Mouse (Mus musculus): ENCODE results near the gene Kcnk10. TPM values are rescaled to one million over a fixed set of nuclear protein-coding genes. Genes with fewer than 3 reads are reported as not detected.

The Kcnk10 gene
- polyA plus RNA-seq, 1 experiment from 2014 or later: 40.3 TPM

GRCm38 (mm10) chr12:98519866-98520567, 58.1 kb downstream of the Kcnk10 start:
- ATAC-seq (ENCODE audit: low FRiP score): peak; percentile 71

GRCm38 (mm10) chr12:98505601-98506000, 72.5 kb downstream of the Kcnk10 start:
- no peak overlapping the region for H3K4me2 ChIP-seq (replicated peaks; ENCODE audit: low read depth, low read length)
- H3K9me3 ChIP-seq (ENCODE audit: control insufficient read depth, low read length): no peaks in the 10 kb centered on the region
- H3K27me3 ChIP-seq (ENCODE audit: control insufficient read depth, insufficient read depth, low read length): no peaks in the 10 kb centered on the region
- ATAC-seq (ENCODE audit: low FRiP score) (no peak), DNase-seq (ENCODE audit: low spot score) (no peak)
- WGBS: 78% methylated on average over 4 of the region's 4 CpGs
- no peak overlapping the region for H3K9ac ChIP-seq (ENCODE audit: low read depth, low read length)
- H3K4me3 ChIP-seq (ENCODE audit: low read depth, low read length): no peak overlapping the region
- no peaks in the 10 kb centered on the region for H3K4me1 ChIP-seq (replicated peaks; ENCODE audit: control insufficient read depth, insufficient read depth, low read length)
- no peak overlapping the region for H3K27ac ChIP-seq (ENCODE audit: low read depth, low read length)
- no peaks in the 10 kb centered on the region for H3K36me3 ChIP-seq (ENCODE audit: control insufficient read depth, insufficient read depth, low read length)

More at GRCm38 (mm10) chr12:98519866-98520567, 58.1 kb downstream of the Kcnk10 start:
- Histone ChIP-seq H3K4me3 (ENCODE audit: low read depth, low read length) (no peak overlapping the region), H3K9ac (ENCODE audit: low read depth, low read length) (no peak overlapping the region), H3K36me3 (ENCODE audit: control insufficient read depth, insufficient read depth, low read length) (no peaks in the 10 kb centered on the region), H3K27me3 (ENCODE audit: control insufficient read depth, insufficient read depth, low read length) (no peaks in the 10 kb centered on the region), H3K4me2 (replicated peaks; ENCODE audit: low read depth, low read length) (no peak overlapping the region), H3K9me3 (ENCODE audit: control insufficient read depth, low read length) (no peaks in the 10 kb centered on the region), H3K4me1 (replicated peaks; ENCODE audit: control insufficient read depth, insufficient read depth, low read length) (0 out of 2 replicates have a peak, but pooled peaks cover 2% of the 10 kb centered on the region), H3K27ac (ENCODE audit: low read depth, low read length) (peak overlapping the region; percentile 48; the same call in 1 of the 2 replicates)
- DNase-seq (ENCODE audit: low spot score): no peak
- WGBS: 66% methylated on average over 7 of the region's 7 CpGs

DNA sequence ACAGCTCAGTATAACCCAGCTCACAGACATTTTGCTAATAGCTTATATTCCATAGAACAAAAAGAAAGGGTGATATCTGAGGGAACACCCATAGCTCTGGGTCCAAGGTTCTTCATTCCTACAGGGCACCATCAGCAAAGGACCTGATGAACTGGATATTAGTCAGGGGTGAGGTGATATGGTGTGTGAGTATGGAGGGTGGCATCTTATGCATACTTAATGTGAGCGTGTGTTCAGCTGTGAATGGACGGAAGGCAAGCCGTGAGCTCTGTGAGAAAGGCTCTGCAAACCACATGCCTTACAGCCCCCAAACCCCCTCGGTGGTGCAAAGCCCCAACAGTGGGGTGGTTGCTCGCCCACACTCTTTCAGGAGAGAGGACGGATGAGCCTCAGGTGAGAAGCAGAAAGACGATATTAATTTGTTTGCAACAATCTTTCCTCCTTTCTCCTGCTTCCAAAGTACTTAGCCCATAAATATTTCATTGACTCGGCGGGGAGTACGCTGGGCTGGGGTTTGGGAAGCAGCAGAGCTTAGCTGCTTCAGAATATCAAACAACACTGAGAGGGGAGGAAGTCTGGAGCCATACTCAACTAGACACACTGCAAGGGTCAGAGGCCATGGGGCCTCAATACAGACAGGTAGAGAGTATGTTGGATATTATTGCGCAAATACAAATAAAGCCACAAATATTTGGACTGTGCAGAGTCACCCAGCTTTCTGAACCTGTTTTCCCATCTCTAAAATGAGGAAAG, 76.4 kb downstream of the Kcnk10 start:
- H3K27ac ChIP-seq (ENCODE audit: low read depth, low read length): 0 out of 2 replicates have a peak overlapping the region, but pooled peaks have one; percentile 36
- ATAC-seq (ENCODE audit: low FRiP score) (0 out of 2 replicates have a peak, but pooled peaks have one; percentile 21), DNase-seq (ENCODE audit: low spot score) (no peak)
- no peaks in the 10 kb centered on the region for H3K4me1 ChIP-seq (replicated peaks; ENCODE audit: control insufficient read depth, insufficient read depth, low read length)
- no peak overlapping the region for H3K9ac ChIP-seq (ENCODE audit: low read depth, low read length)
- H3K27me3 ChIP-seq (ENCODE audit: control insufficient read depth, insufficient read depth, low read length): no peaks in the 10 kb centered on the region
- H3K9me3 ChIP-seq (ENCODE audit: control insufficient read depth, low read length): no peaks in the 10 kb centered on the region
- H3K4me3 ChIP-seq (ENCODE audit: low read depth, low read length): no peak overlapping the region
- 81% methylated on average over 11 of the region's 11 CpGs for WGBS
- H3K36me3 ChIP-seq (ENCODE audit: control insufficient read depth, insufficient read depth, low read length): no peaks in the 10 kb centered on the region
- no peak overlapping the region for H3K4me2 ChIP-seq (replicated peaks; ENCODE audit: low read depth, low read length)

DNA sequence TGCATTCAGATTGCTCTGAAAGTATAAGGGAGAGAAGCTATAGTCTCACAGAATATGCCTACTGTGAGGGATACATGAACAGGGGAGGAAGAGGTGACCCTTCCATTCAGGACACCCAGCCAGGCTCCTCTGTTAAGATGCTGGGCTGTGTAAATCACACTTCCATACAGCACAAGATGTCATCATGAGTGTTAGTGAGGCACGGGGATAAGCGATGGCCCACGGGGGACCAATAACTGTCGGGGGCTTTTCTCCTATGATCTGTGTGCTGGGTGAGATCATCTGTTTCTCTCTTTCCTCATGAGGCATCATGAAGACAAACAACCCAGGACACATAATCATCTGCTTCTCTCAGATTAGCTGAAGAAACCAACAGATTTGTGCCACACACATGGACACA, 77.1 kb downstream of the Kcnk10 start:
- Histone ChIP-seq H3K9me3 (ENCODE audit: control insufficient read depth, low read length) (no peaks in the 10 kb centered on the region), H3K4me3 (ENCODE audit: low read depth, low read length) (no peak overlapping the region), H3K27ac (ENCODE audit: low read depth, low read length) (peak overlapping the region; percentile 13; the same call in 1 of the 2 replicates), H3K36me3 (ENCODE audit: control insufficient read depth, insufficient read depth, low read length) (no peaks in the 10 kb centered on the region), H3K4me2 (replicated peaks; ENCODE audit: low read depth, low read length) (no peak overlapping the region), H3K4me1 (replicated peaks; ENCODE audit: control insufficient read depth, insufficient read depth, low read length) (no peaks in the 10 kb centered on the region), H3K9ac (ENCODE audit: low read depth, low read length) (no peak overlapping the region), H3K27me3 (ENCODE audit: control insufficient read depth, insufficient read depth, low read length) (no peaks in the 10 kb centered on the region)
- WGBS: 78% methylated on average over 4 of the region's 4 CpGs
- DNase-seq (ENCODE audit: low spot score) (no peak), ATAC-seq (ENCODE audit: low FRiP score) (peak; percentile 56; the same call in 1 of the 2 replicates)

GRCm38 (mm10) chr12:98481460-98481859, 96.7 kb downstream of the Kcnk10 start:
- ATAC-seq (ENCODE audit: low FRiP score) (no peak), DNase-seq (ENCODE audit: low spot score) (no peak)
- Histone ChIP-seq H3K27me3 (ENCODE audit: control insufficient read depth, insufficient read depth, low read length) (no peaks in the 10 kb centered on the region), H3K4me2 (replicated peaks; ENCODE audit: low read depth, low read length) (no peak overlapping the region), H3K9me3 (ENCODE audit: control insufficient read depth, low read length) (no peaks in the 10 kb centered on the region), H3K27ac (ENCODE audit: low read depth, low read length) (no peak overlapping the region), H3K9ac (ENCODE audit: low read depth, low read length) (no peak overlapping the region), H3K4me1 (replicated peaks; ENCODE audit: control insufficient read depth, insufficient read depth, low read length) (peaks cover 3% of the 10 kb centered on the region; the same call in 1 of the 2 replicates), H3K36me3 (ENCODE audit: control insufficient read depth, insufficient read depth, low read length) (no peaks in the 10 kb centered on the region), H3K4me3 (ENCODE audit: low read depth, low read length) (no peak overlapping the region)
- 90% methylated on average over 2 of the region's 2 CpGs for WGBS

DNA sequence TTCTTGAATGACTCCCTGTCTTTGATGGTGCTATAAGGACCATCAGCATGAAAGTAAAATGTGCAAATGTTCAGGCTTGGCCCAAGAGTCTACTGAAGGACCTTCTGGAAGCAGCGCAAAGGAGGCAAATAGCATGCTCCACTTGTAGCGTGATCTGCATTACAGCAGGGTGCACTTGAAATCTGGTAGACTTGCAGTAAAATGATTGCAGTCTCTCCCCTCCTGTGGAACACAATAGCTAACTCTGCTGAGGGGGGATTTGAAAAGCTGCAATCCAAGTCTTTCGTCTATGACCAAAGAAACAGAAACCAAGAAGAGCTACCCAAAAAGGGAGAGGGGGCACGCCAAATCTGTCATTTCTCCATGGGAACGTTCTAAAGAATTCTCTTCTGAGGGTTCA, 97.1 kb downstream of the Kcnk10 start:
- Histone ChIP-seq H3K27ac (ENCODE audit: low read depth, low read length) (no peak overlapping the region), H3K4me2 (replicated peaks; ENCODE audit: low read depth, low read length) (no peak overlapping the region)

DNA sequence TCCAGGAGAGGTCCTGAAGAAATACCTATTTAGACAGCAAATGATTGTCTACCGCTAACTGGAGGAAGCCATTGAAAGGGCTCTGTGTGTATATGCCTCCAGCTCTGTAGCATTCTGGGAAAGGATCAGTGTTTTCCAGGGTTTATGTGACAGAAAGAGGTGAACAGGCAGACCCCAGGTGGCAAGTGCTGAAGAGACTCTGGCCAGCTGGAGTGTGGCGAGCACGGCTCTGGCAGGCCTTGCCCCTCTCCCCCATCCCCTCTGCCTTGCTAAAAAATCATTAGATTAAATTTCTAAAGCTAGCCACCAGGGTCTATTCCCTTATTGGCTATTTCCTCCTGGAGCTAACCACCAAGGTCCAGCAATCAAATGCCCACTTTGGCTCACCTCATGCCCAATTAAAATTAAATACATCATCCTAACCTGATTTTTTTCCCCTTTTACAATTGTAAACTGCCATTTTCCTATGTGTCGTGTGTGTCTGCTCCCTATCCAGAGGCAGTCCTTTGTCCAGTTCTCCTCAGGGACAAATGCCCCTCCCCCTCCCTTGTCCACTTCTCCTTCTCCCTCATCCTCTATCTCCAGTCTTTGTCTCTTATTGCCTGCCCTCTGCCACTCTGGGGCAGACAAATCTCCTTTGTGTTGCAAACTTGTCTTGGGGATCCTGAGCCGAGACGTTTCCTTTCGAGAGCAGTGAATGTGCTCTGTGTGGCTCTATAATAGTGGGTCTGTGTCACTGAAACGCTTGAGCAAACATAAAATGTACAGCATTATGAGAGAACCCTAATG, 100.2 kb downstream of the Kcnk10 start:
- H3K36me3 ChIP-seq (ENCODE audit: control insufficient read depth, insufficient read depth, low read length): no peaks in the 10 kb centered on the region

More for the DNA sequence above, 97.1 kb downstream of the Kcnk10 start:
- H3K9me3 ChIP-seq (ENCODE audit: control insufficient read depth, low read length): no peaks in the 10 kb centered on the region
- ATAC-seq (ENCODE audit: low FRiP score) (no peak), DNase-seq (ENCODE audit: low spot score) (no peak)
- 75% methylated on average over 5 of the region's 5 CpGs for WGBS
- no peak overlapping the region for H3K9ac ChIP-seq (ENCODE audit: low read depth, low read length)
- no peaks in the 10 kb centered on the region for H3K36me3 ChIP-seq (ENCODE audit: control insufficient read depth, insufficient read depth, low read length)
- no peaks in the 10 kb centered on the region for H3K27me3 ChIP-seq (ENCODE audit: control insufficient read depth, insufficient read depth, low read length)
- no peak overlapping the region for H3K4me3 ChIP-seq (ENCODE audit: low read depth, low read length)
- H3K4me1 ChIP-seq (replicated peaks; ENCODE audit: control insufficient read depth, insufficient read depth, low read length): peaks cover 3% of the 10 kb centered on the region; the same call in 1 of the 2 replicates

GRCm38 (mm10) chr12:98471232-98471631, 106.9 kb downstream of the Kcnk10 start:
- no peaks in the 10 kb centered on the region for H3K36me3 ChIP-seq (ENCODE audit: control insufficient read depth, insufficient read depth, low read length)
- H3K27ac ChIP-seq (ENCODE audit: low read depth, low read length): no peak overlapping the region
- no peak for ATAC-seq (ENCODE audit: low FRiP score)
- no peak overlapping the region for H3K4me2 ChIP-seq (replicated peaks; ENCODE audit: low read depth, low read length)
- H3K4me1 ChIP-seq (replicated peaks; ENCODE audit: control insufficient read depth, insufficient read depth, low read length): no peaks in the 10 kb centered on the region
- no peaks in the 10 kb centered on the region for H3K27me3 ChIP-seq (ENCODE audit: control insufficient read depth, insufficient read depth, low read length)
- H3K4me3 ChIP-seq (ENCODE audit: low read depth, low read length): no peak overlapping the region
- 87% methylated on average over 5 of the region's 5 CpGs for WGBS
- no peak overlapping the region for H3K9ac ChIP-seq (ENCODE audit: low read depth, low read length)
- DNase-seq (ENCODE audit: low spot score): no peak
- H3K9me3 ChIP-seq (ENCODE audit: control insufficient read depth, low read length): no peaks in the 10 kb centered on the region

More for the DNA sequence above, 100.2 kb downstream of the Kcnk10 start:
- Histone ChIP-seq H3K9ac (ENCODE audit: low read depth, low read length) (no peak overlapping the region; the same call in 1 of the 2 replicates), H3K9me3 (ENCODE audit: control insufficient read depth, low read length) (no peaks in the 10 kb centered on the region), H3K27me3 (ENCODE audit: control insufficient read depth, insufficient read depth, low read length) (no peaks in the 10 kb centered on the region), H3K4me1 (replicated peaks; ENCODE audit: control insufficient read depth, insufficient read depth, low read length) (peaks cover 3% of the 10 kb centered on the region; the same call in 1 of the 2 replicates), H3K27ac (ENCODE audit: low read depth, low read length) (peak overlapping the region; percentile 63), H3K4me2 (replicated peaks; ENCODE audit: low read depth, low read length) (no peak overlapping the region), H3K4me3 (ENCODE audit: low read depth, low read length) (no peak overlapping the region)
- 32% methylated on average over 8 of the region's 8 CpGs for WGBS
- peak; percentile 68 for DNase-seq (ENCODE audit: low spot score)
- ATAC-seq (ENCODE audit: low FRiP score): peak; percentile 91

All from hindbrain, embryonic 11.5 days (tissue).